Mouse (Mus musculus): ENCODE measurements around the gene Traf3ip1. TPM values are rescaled to one million over a fixed set of nuclear protein-coding genes. Genes with fewer than 3 reads are reported as not detected.
A peak's percentile ranks its signal among the peaks of the same experiment; 100 is the strongest.

The Traf3ip1 gene
- total RNA-seq, 2 experiments from 2014 or later = 0.51 to 1.3 TPM

DNA sequence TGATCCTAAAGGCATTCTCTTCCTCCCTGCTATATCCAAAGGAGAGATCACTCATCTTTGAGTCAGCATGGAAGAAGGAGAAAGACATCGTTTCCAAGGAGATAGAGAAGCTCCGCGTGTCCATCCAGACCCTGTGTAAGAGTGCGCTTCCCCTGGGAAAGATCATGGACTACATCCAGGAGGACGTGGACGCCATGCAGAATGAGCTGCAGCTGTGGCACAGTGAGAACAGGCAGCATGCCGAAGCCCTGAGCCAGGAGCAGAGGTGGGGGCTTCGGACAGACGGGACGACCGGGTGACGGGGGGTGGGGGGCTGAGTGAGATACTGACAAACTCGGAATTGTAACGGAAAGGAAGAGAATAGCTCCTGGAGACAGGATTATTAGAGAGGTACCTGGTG, 31.4 kb downstream of the Traf3ip1 start:
- no peak for ATAC-seq (replicated peaks; ENCODE audit: low FRiP score, poor library complexity, severe bottlenecking)

DNA sequence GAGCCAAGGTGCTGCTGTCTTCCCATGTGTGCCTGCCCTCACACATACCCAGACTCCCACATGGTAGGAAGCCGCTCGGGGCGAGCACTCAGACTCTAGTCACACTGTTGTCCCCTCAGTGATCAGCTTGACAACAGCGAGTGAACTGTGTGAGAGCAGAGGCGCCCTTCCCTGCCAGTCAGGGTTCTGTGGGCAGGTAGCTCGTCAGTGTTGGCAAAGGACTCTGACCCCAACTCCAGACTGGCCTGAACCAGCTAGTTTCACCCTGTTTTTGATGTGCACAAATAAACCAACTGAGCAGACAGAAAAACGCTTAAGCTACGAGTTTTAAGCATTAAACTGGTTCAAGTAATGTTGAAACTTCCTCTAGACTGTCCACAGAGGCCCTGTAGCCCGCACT, 35.7 kb downstream of the Traf3ip1 start:
- ATAC-seq (replicated peaks; ENCODE audit: low FRiP score, poor library complexity, severe bottlenecking) = no peak

DNA sequence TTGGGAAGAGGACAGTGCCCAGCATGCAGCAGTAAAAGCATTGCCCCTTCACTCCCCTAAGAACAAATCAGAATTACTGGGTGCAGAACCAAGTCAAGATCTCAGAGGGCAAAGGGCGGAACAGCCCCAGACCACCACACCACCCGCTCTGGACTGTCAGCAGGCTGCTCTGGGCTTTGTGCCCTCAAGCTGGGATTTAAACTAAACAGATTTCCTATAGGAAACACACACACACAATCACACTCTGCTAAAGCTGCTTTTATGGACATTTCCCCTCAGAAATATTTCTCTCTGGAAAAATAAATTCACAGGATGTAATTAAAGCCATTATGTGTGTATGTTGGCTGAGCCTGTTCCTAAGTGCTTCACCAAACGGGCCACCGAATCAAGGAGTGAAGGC, 37.8 kb downstream of the Traf3ip1 start:
- ATAC-seq (replicated peaks; ENCODE audit: low FRiP score, poor library complexity, severe bottlenecking) = no peak

DNA sequence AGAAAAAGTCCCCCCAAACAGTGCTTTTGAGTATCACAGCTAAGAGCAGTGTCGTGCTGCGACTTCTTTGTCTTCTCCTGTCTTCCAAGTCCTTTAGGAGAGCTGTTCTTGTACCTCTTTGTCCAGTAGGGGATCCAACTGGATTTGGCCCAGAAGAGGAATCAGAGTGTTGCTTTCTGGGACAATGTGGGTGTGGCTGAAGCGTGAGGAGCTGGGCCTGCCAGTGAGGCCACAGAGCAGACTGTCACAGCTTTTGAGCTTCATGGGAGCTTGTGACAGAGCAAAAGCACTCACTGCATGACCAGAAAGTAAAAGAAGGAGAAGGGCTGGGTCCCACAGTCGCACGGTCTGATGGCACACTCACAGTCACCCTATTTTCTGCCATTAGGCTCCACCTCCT, 38.4 kb downstream of the Traf3ip1 start:
- ATAC-seq (replicated peaks; ENCODE audit: low FRiP score, poor library complexity, severe bottlenecking) = peak; percentile 65

- ATAC-seq (replicated peaks; ENCODE audit: low FRiP score, poor library complexity, severe bottlenecking) = peak; percentile 89
Measured at GRCm38 (mm10) chr1:91533483-91533882, 39.0 kb downstream of the Traf3ip1 start.

GRCm38 (mm10) chr1:91533961-91534723, 39.7 kb downstream of the Traf3ip1 start:
- peak; percentile 54 for ATAC-seq (replicated peaks; ENCODE audit: low FRiP score, poor library complexity, severe bottlenecking)

DNA sequence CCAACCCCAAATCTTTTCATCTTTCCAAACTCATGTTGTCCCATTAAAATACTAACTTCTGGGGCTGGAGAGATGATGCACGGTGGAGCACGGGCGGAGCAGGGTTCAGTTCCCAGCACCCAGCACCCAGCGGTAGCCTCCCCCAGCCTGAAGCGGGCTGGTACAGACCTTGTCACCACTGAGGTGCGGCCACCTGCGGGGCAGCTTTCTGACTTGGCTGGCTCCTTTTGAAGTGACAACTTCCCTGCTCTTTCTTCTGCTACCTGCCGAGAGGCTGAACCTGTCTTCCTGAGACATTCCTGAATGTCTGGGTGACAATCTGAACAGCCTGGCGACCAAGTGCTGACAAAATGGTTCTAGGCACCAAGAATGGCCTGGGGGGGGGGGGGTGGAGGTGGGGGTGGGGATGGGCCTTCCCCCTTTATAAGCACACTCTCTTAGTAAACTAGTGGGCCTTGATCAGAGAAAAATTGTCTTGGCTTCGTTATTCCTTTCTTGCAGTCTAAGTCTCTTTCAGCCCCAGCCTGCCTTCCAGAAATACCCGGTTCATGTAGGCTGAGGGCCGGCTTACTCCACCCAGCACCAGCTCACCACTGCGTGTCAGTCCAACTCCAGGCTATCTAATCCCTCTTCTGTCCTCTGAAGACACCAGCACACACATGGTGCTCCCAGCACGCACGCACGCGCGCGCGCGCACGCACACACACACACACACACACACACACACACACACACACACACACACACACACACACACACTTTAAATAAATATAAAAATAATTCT, 43.5 kb downstream of the Traf3ip1 start:
- no peak for ATAC-seq (replicated peaks; ENCODE audit: low FRiP score, poor library complexity, severe bottlenecking)

- no peak for ATAC-seq (replicated peaks; ENCODE audit: low FRiP score, poor library complexity, severe bottlenecking)
Measured at GRCm38 (mm10) chr1:91538570-91538929, 44.1 kb downstream of the Traf3ip1 start.

DNA sequence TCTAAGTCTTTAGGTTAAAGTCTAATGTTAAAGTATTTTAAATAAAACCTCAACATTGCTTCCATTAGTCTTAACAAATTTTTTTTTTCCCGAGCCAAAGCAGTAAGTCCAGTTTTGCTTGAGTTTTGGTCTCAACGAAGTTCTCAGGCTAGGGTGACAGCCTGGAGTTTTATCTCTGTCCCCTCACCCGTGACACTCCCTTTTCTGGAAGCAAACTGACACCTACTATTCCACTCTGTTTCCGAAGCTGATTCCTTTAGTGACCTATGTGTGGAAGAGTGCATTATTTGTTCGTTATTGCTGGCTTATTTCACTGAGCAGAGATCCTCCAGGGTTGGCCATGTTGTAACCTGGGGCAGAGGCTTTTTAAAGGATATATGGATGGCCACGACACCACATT, 44.8 kb downstream of the Traf3ip1 start:
- peak; percentile 19; the same call in 1 of the 2 replicates for ATAC-seq (replicated peaks; ENCODE audit: low FRiP score, poor library complexity, severe bottlenecking)

DNA sequence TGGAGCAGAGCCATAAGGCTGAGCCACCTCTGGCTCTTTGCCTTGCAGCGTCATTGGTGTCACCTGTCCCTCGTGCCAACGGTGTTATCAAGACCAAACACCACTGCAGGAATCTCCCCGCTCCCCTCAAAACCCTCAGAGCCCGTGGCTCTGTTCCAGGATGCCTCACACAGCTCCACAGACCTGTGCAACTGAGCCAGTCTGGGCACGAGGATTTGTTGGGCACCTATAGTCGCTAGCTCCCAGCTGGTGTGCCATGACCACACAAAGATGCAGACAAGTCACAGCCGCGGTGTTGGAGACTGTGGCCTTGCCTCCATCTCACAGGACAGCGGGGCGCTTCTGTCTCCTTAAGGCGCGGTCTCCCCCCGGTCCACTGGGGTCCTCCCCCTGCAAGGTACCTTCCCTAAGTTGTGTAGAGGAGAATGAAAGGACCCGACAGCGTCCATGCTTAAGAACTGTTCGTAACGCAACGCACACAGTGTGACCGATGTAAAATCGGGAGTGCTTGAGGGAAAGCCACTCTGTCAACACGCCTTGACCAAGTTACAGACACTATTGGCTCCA, 45.3 kb downstream of the Traf3ip1 start:
- ATAC-seq (replicated peaks; ENCODE audit: low FRiP score, poor library complexity, severe bottlenecking) = peak; percentile 70

- ATAC-seq (replicated peaks; ENCODE audit: low FRiP score, poor library complexity, severe bottlenecking) = peak; percentile 75
Measured at GRCm38 (mm10) chr1:91540271-91540826, 45.9 kb downstream of the Traf3ip1 start, which contains the start of gene Asb1. Gene Asb1, plus strand, starts transcription at chr1:91540544.

- ATAC-seq (replicated peaks; ENCODE audit: low FRiP score, poor library complexity, severe bottlenecking) = no peak
Measured at GRCm38 (mm10) chr1:91541042-91541592, 46.7 kb downstream of the Traf3ip1 start.

DNA sequence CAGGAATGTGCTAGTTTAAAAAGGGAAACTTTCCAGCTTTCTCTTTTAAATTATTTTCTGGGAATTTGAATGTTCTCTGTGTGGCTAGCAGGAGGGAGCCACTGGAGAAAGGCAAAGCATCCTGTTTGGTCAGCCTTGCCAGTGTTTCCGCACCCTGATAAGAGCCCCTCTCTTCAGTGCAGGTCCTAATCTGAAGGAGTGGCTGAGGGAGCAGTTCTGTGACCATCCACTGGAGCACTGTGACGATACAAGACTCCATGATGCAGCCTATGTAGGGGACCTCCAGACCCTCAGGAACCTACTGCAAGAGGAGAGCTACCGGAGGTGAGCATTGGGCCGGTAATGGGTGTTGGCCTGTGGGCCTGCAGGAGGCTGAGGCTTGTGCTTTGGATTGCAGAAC, 49.5 kb downstream of the Traf3ip1 start:
- 0 out of 2 replicates have a peak, but pooled peaks have one; percentile 13 for ATAC-seq (replicated peaks; ENCODE audit: low FRiP score, poor library complexity, severe bottlenecking)

DNA sequence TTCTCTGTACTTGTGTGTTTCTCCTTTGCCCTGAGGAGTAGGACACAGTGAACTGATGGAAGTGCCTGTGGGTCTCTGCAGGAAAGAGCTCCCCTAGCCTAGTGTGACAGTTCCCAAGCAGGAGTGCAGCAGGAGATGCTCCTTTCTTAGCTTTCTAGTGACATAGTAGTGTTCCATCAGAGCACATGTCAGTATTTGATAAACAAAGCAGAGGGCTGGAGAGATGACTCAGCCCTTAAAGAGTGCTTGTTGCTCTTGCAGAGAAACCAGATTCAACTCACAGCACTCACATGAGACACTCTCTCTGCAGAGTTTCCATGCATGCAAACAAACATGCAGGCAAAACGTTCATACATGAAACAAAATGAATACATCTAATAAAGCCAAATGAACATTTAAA, 50.8 kb downstream of the Traf3ip1 start:
- peak; percentile 55 for ATAC-seq (replicated peaks; ENCODE audit: low FRiP score, poor library complexity, severe bottlenecking)

- no peak for ATAC-seq (replicated peaks; ENCODE audit: low FRiP score, poor library complexity, severe bottlenecking)
Measured at GRCm38 (mm10) chr1:91547567-91547966, 53.1 kb downstream of the Traf3ip1 start.

GRCm38 (mm10) chr1:91549073-91549472, 54.6 kb downstream of the Traf3ip1 start:
- ATAC-seq (replicated peaks; ENCODE audit: low FRiP score, poor library complexity, severe bottlenecking) = peak; percentile 58

DNA sequence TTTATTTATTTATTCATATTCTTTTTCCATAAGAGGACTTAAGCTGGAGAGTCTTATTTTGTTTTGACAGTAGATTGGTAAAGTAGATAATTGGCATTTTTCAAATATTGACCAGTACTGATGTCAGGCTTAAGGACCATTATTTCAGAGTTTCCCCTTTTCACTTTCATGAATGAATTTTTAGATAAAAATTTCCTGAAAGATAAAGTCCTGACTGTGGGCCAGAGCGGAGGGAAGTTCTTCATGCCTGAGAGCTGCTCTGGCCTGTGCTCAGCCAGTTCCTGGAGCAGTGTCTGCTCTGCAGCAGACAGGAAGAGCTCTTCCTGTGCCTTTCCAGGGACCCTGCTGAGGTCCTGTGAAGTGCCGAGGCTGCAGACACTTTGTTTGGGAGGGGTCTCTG, 62.7 kb downstream of the Traf3ip1 start:
- ATAC-seq (replicated peaks; ENCODE audit: low FRiP score, poor library complexity, severe bottlenecking) = no peak

- no peak for ATAC-seq (replicated peaks; ENCODE audit: low FRiP score, poor library complexity, severe bottlenecking)
Measured at GRCm38 (mm10) chr1:91561226-91561625, 66.8 kb downstream of the Traf3ip1 start.

GRCm38 (mm10) chr1:91562977-91563590, 68.6 kb downstream of the Traf3ip1 start:
- ATAC-seq (replicated peaks; ENCODE audit: low FRiP score, poor library complexity, severe bottlenecking) = no peak

- ATAC-seq (replicated peaks; ENCODE audit: low FRiP score, poor library complexity, severe bottlenecking) = peak; percentile 64
Measured at GRCm38 (mm10) chr1:91564004-91564403, 69.6 kb downstream of the Traf3ip1 start.
